Mouse (Mus musculus) MEL (cell line): ENCODE measurements at regions not wholly inside any gene's neighbourhood (a gene's known extent, or its start where the extent isn't known, plus 50 kb on each side); places are given as distances from the start of the nearest gene placed in this dataset.

Experiments
- DNase-seq: peaks from one replicate; pipeline ENCODE4 v3.0.0; 2011; ENCODE audit warnings: low read depth, low spot score
- H3K27ac ChIP-seq: 2 replicates; pipeline ENCODE4 v1.5.1; 2012; ENCODE audit warnings: low read depth, mild to moderate bottlenecking, control low read depth, low read length, moderate library complexity; ENCODE audit not compliant: control insufficient read depth
- H3K27me3 ChIP-seq, 2 experiments: fragments of 150-350 bp in 1 of 2; sonication (generic) in 1 of 2; 2 replicates each; pipeline ENCODE4 v1.6.1; 2012; ENCODE audit warnings: low read length in 2 of 2, mild to moderate bottlenecking in 2 of 2, improper control_type of control experiment in 1 of 2, moderate library complexity in 1 of 2; ENCODE audit not compliant: insufficient read depth in 2 of 2, control insufficient read depth in 1 of 2
- H3K36me3 ChIP-seq, 2 experiments: 2 replicates each; pipeline ENCODE4 v1.6.1; 2012 to 2014; ENCODE audit warnings: low read length in 2 of 2, improper control_type of control experiment in 1 of 2, inconsistent platforms in 1 of 2, mild to moderate bottlenecking in 1 of 2; ENCODE audit not compliant: insufficient read depth in 2 of 2, control insufficient read depth in 1 of 2
- H3K4me1 ChIP-seq, 2 experiments: fragments of 150-350 bp in 1 of 2; sonication (generic) in 1 of 2; 2 replicates each; pipeline ENCODE4 v1.6.1; 2012; ENCODE audit warnings: low read length in 2 of 2, improper control_type of control experiment in 1 of 2, mild to moderate bottlenecking in 1 of 2; ENCODE audit not compliant: insufficient read depth in 2 of 2, control insufficient read depth in 1 of 2
- H3K4me3 ChIP-seq, 2 experiments: fragments of 150-350 bp in 1 of 2; sonication (generic) in 1 of 2; 2 replicates each; pipeline ENCODE4 v1.5.1; 2012; ENCODE audit warnings: low read depth in 2 of 2, low read length in 2 of 2, mild to moderate bottlenecking in 2 of 2, moderate library complexity in 2 of 2, control low read depth in 1 of 2, improper control_type of control experiment in 1 of 2; ENCODE audit not compliant: control insufficient read depth in 1 of 2, insufficient read depth in 1 of 2
- H3K79me2 ChIP-seq: 2 replicates; pipeline ENCODE4 v1.6.1; 2012; ENCODE audit warnings: mild to moderate bottlenecking, low read length, moderate library complexity; ENCODE audit not compliant: control insufficient read depth, poor library complexity, insufficient read depth
- H3K9ac ChIP-seq: 2 replicates; pipeline ENCODE4 v1.6.1; 2012; ENCODE audit warnings: low read depth, mild to moderate bottlenecking, control low read depth, low read length, moderate library complexity; ENCODE audit not compliant: control insufficient read depth, poor library complexity, severe bottlenecking
- H3K9me3 ChIP-seq: fragments of 150-350 bp; sonication (generic); replicated peaks from 2 replicates; pipeline ENCODE4 v1.6.1; 2012; ENCODE audit warnings: mild to moderate bottlenecking, low read length, improper control_type of control experiment, moderate library complexity; ENCODE audit not compliant: insufficient read depth
- CHD1 ChIP-seq: IDR thresholded peaks from 2 replicates; pipeline ENCODE4 v1.6.1; 2012; ENCODE audit warnings: low read depth, mild to moderate bottlenecking, inconsistent platforms, low read length, improper control_type of control experiment
- CHD2 ChIP-seq: IDR thresholded peaks from 2 replicates; pipeline ENCODE4 v1.6.1; 2011; ENCODE audit warnings: low read length, improper control_type of control experiment
- CTCF ChIP-seq, 3 experiments: IDR thresholded peaks in 2 of 3; conservative IDR thresholded peaks in 1 of 3; 2 replicates each; pipeline ENCODE4 v1.5.1; 2011 to 2012; ENCODE audit warnings: low read length in 3 of 3, low read depth in 2 of 3, mild to moderate bottlenecking in 2 of 3, improper control_type of control experiment in 1 of 3, inconsistent platforms in 1 of 3, mixed read lengths in 1 of 3, moderate library complexity in 1 of 3; ENCODE audit not compliant: control insufficient read depth in 1 of 3, insufficient read depth in 1 of 3, poor library complexity in 1 of 3, severe bottlenecking in 1 of 3
- E2F4 ChIP-seq: IDR thresholded peaks from 2 replicates; pipeline ENCODE4 v1.6.1; 2011; ENCODE audit warnings: low read depth, low read length, improper control_type of control experiment, borderline replicate concordance
- EP300 ChIP-seq, 2 experiments: IDR thresholded peaks; 2 replicates each; pipeline ENCODE4 v1.6.1; 2011; ENCODE audit warnings: improper control_type of control experiment in 2 of 2, low read length in 2 of 2, low read depth in 1 of 2, mild to moderate bottlenecking in 1 of 2
- ETS1 ChIP-seq: IDR thresholded peaks from 2 replicates; pipeline ENCODE4 v1.6.1; 2012; ENCODE audit warnings: low read depth, mild to moderate bottlenecking, inconsistent platforms, low read length, improper control_type of control experiment, moderate library complexity
- GATA1 ChIP-seq: IDR thresholded peaks from 2 replicates; pipeline ENCODE4 v1.6.1; 2011; ENCODE audit warnings: low read depth, low read length, improper control_type of control experiment
- HCFC1 ChIP-seq: IDR thresholded peaks from 2 replicates; pipeline ENCODE4 v1.6.1; 2012; ENCODE audit warnings: low read depth, mild to moderate bottlenecking, inconsistent platforms, low read length, improper control_type of control experiment, moderate library complexity
- JUND ChIP-seq: IDR thresholded peaks from 2 replicates; pipeline ENCODE4 v1.6.1; 2011; ENCODE audit warnings: low read depth, mild to moderate bottlenecking, improper control_type of control experiment, low read length
- KAT2A ChIP-seq: conservative IDR thresholded peaks from 2 replicates; pipeline ENCODE4 v1.6.1; 2012; ENCODE audit warnings: low read depth, low read length, improper control_type of control experiment, inconsistent platforms
- MAFK ChIP-seq: IDR thresholded peaks from 2 replicates; pipeline ENCODE4 v1.6.1; 2011; ENCODE audit warnings: low read depth, mild to moderate bottlenecking, low read length, improper control_type of control experiment, borderline replicate concordance
- MAX ChIP-seq: IDR thresholded peaks from 2 replicates; pipeline ENCODE4 v1.6.1; 2011; ENCODE audit warnings: low read length, improper control_type of control experiment
- MAZ ChIP-seq: IDR thresholded peaks from 2 replicates; pipeline ENCODE4 v1.6.1; 2012; ENCODE audit warnings: low read depth, mild to moderate bottlenecking, inconsistent platforms, low read length, improper control_type of control experiment
- MEF2A ChIP-seq: IDR thresholded peaks from 2 replicates; pipeline ENCODE4 v1.6.1; 2014; ENCODE audit warnings: low read depth, mild to moderate bottlenecking, inconsistent platforms, low read length, improper control_type of control experiment; ENCODE audit not compliant: poor library complexity, insufficient replicate concordance, severe bottlenecking; ENCODE audit errors: extremely low read depth
- MXI1 ChIP-seq: IDR thresholded peaks from 2 replicates; pipeline ENCODE4 v1.6.1; 2011; ENCODE audit warnings: mild to moderate bottlenecking, low read depth, low read length, improper control_type of control experiment
- MYC ChIP-seq: IDR thresholded peaks from 2 replicates; pipeline ENCODE4 v1.6.1; 2011; ENCODE audit warnings: low read depth, mild to moderate bottlenecking, low read length, improper control_type of control experiment, moderate library complexity
- NRF1 ChIP-seq: IDR thresholded peaks from 2 replicates; pipeline ENCODE4 v1.6.1; 2014; ENCODE audit warnings: low read depth, mild to moderate bottlenecking, inconsistent platforms, low read length, improper control_type of control experiment, moderate library complexity; ENCODE audit not compliant: poor library complexity, insufficient read depth, severe bottlenecking
- POLR2A ChIP-seq, 2 experiments: IDR thresholded peaks; 2 replicates each; pipeline ENCODE4 v1.6.1; 2011 to 2012; ENCODE audit warnings: low read length in 2 of 2, mild to moderate bottlenecking in 2 of 2, control low read depth in 1 of 2, improper control_type of control experiment in 1 of 2, low read depth in 1 of 2, moderate library complexity in 1 of 2; ENCODE audit not compliant: control insufficient read depth in 1 of 2, insufficient read depth in 1 of 2, poor library complexity in 1 of 2
- POLR2AphosphoS2 ChIP-seq: IDR thresholded peaks from 2 replicates; pipeline ENCODE4 v1.6.1; 2011; ENCODE audit warnings: low read length, improper control_type of control experiment
- POLR2AphosphoS5 ChIP-seq: IDR thresholded peaks from 2 replicates; pipeline ENCODE4 v1.6.1; 2012; ENCODE audit warnings: low read depth, borderline replicate concordance, mild to moderate bottlenecking, inconsistent platforms, low read length, moderate library complexity, mixed read lengths
- RAD21 ChIP-seq: IDR thresholded peaks from 2 replicates; pipeline ENCODE4 v1.6.1; 2011; ENCODE audit warnings: mild to moderate bottlenecking, low read depth, low read length, improper control_type of control experiment
- SMC3 ChIP-seq: IDR thresholded peaks from 2 replicates; pipeline ENCODE4 v1.6.1; 2011; ENCODE audit warnings: low read depth, low read length, improper control_type of control experiment
- TAL1 ChIP-seq: IDR thresholded peaks from 2 replicates; pipeline ENCODE4 v1.6.1; 2012; ENCODE audit warnings: mild to moderate bottlenecking, inconsistent platforms, low read length, moderate library complexity, mixed read lengths
- TBP ChIP-seq: IDR thresholded peaks from 2 replicates; pipeline ENCODE4 v1.8.0; 2011; ENCODE audit warnings: low read depth, low read length, improper control_type of control experiment
- TCF12 ChIP-seq: IDR thresholded peaks from 2 replicates; pipeline ENCODE4 v1.6.1; 2014; ENCODE audit warnings: low read depth, mild to moderate bottlenecking, inconsistent platforms, low read length, improper control_type of control experiment, moderate library complexity
- USF1 ChIP-seq: IDR thresholded peaks from 2 replicates; pipeline ENCODE4 v1.6.1; 2014; ENCODE audit warnings: low read depth, mild to moderate bottlenecking, inconsistent platforms, low read length, improper control_type of control experiment, moderate library complexity
- ZC3H11A ChIP-seq: IDR thresholded peaks from 2 replicates; pipeline ENCODE4 v1.6.1; 2012; ENCODE audit warnings: low read depth, mild to moderate bottlenecking, inconsistent platforms, low read length, improper control_type of control experiment
- ZMIZ1 ChIP-seq: IDR thresholded peaks from 2 replicates; pipeline ENCODE4 v1.6.1; 2012; ENCODE audit warnings: low read depth, mild to moderate bottlenecking, inconsistent platforms, low read length, improper control_type of control experiment, moderate library complexity

- Histone ChIP-seq H3K4me1 (no peaks in the 10 kb centered on the region), H3K27me3 (no peaks in the 10 kb centered on the region; a peak in 1 of 4 replicates), H3K9me3 (no peaks in the 10 kb centered on the region), H3K9ac (no peak overlapping the region), H3K27ac (no peak overlapping the region), H3K4me3 (no peak overlapping the region), H3K36me3 (no peaks in the 10 kb centered on the region), H3K79me2 (no peaks in the 10 kb centered on the region)
- no peak for DNase-seq
- no peak for TF ChIP-seq GATA1
- no peak for TF ChIP-seq JUND
- no peak for TF ChIP-seq TAL1
- no peak for TF ChIP-seq MAZ
- no peak for TF ChIP-seq ETS1
- TF ChIP-seq ZC3H11A: no peak
- TF ChIP-seq CHD2: no peak
- TF ChIP-seq TBP: no peak
- TF ChIP-seq POLR2A (IDR thresholded peaks at IDR 0.05; ENCODE audit: control insufficient read depth in 1 of 2, insufficient read depth in 1 of 2, low read depth in 1 of 2, low read length in 2 of 2, poor library complexity in 1 of 2): no peak
- TF ChIP-seq MYC: no peak
- no peak for TF ChIP-seq USF1
- TF ChIP-seq CHD1: no peak
- TF ChIP-seq MEF2A: no peak
- TF ChIP-seq MAFK: no peak
- no peak for TF ChIP-seq MXI1
- no peak for TF ChIP-seq NRF1
- TF ChIP-seq HCFC1: no peak
- no peak for TF ChIP-seq MAX
Observed at GRCm38 (mm10) chr13:112084484-112085278, 203.6 kb upstream of the Ankrd55 start.

- no peak for DNase-seq
- Histone ChIP-seq H3K9ac (no peak overlapping the region), H3K79me2 (no peaks in the 10 kb centered on the region), H3K36me3 (no peaks in the 10 kb centered on the region), H3K4me1 (no peaks in the 10 kb centered on the region), H3K27ac (no peak overlapping the region), H3K9me3 (no peaks in the 10 kb centered on the region), H3K27me3 (no peaks in the 10 kb centered on the region), H3K4me3 (no peak overlapping the region)
- no peak for TF ChIP-seq POLR2A (IDR thresholded peaks at IDR 0.05; ENCODE audit: control insufficient read depth in 1 of 2, insufficient read depth in 1 of 2, low read depth in 1 of 2, low read length in 2 of 2, poor library complexity in 1 of 2)
- no peak for TF ChIP-seq CTCF (IDR thresholded peaks at IDR 0.05 in 2 of 3, conservative IDR thresholded peaks at IDR 0.05 in 1 of 3; ENCODE audit: control insufficient read depth in 1 of 3, insufficient read depth in 1 of 3, low read depth in 2 of 3, low read length in 3 of 3, poor library complexity in 1 of 3, severe bottlenecking in 1 of 3)
- no peak for TF ChIP-seq RAD21
- TF ChIP-seq TCF12: no peak
- TF ChIP-seq POLR2AphosphoS5: no peak
- no peak for TF ChIP-seq MAX
- TF ChIP-seq POLR2AphosphoS2: no peak
- no peak for TF ChIP-seq TBP
- no peak for TF ChIP-seq MYC
- TF ChIP-seq EP300 (IDR thresholded peaks at IDR 0.05; ENCODE audit: low read depth in 1 of 2, low read length in 2 of 2): no peak
- no peak for TF ChIP-seq E2F4
- TF ChIP-seq MXI1: no peak
- TF ChIP-seq MEF2A: no peak
- no peak for TF ChIP-seq ZMIZ1
- TF ChIP-seq ZC3H11A: no peak
- TF ChIP-seq CHD2: no peak
- TF ChIP-seq KAT2A: no peak
- no peak for TF ChIP-seq HCFC1
- TF ChIP-seq MAFK: no peak
- TF ChIP-seq SMC3: no peak
Observed at GRCm38 (mm10) chr13:112088312-112088771, 199.9 kb upstream of the Ankrd55 start.
